Comparison of ENCODE assay signal across 21 mouse cellular contexts in the genomic region with DNA sequence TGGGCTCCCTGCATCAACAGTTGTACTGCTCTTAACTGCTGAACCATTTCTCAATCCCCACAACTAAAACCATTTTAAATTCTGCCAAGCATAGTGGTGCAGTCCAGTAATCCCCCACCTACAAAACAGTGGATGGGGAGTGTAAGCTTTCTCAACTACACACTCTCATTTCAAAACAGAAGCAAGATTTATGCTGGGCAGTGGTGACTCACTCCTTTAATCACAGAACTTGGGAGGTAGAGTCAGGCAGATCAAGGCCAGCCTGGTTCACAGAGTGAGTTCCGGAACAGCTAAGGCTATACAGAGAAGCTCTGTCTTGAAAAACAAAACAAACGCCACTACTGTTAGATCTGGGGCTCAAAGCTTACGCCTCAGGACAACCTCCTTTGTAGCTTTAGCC. TPM values are rescaled to one million over a fixed set of nuclear protein-coding genes. Genes with fewer than 3 reads are reported as not detected.
DNase-seq lines count a peak whose midpoint lies in the region; TF ChIP-seq lines count a peak whose summit lies in the region.
"Had no signal": no experiment of that assay in that cellular context is flagged by ENCODE, and none has a peak within 500 bp of the region (broad histone marks: within the 10 kb centered on the region; RNA-seq: fewer than 3 reads in every experiment).

No protein-coding gene starts in this region.

- TF ChIP-seq EP300 in ES-Bruce4 (IDR thresholded peaks at IDR 0.05; ENCODE audit: insufficient read depth, low read depth, low read length) = no peak

- no peak for TF ChIP-seq POLR2A in ES-Bruce4 (IDR thresholded peaks at IDR 0.05; ENCODE audit: insufficient read depth, low read length)

- H3K9me3 ChIP-seq in heart, embryonic 10.5 days = no peaks in the 10 kb centered on the region
- peaks cover 14% of the 10 kb centered on the region; the same call in 1 of the 2 replicates for H3K9me3 ChIP-seq in ES-Bruce4 (replicated peaks; ENCODE audit: control insufficient read depth, insufficient read depth, low read length, poor library complexity, severe bottlenecking)
- H3K9me3 ChIP-seq: embryonic facial prominence, embryonic 13.5 days; stomach, embryonic 15.5 days had no signal

- peaks cover 24% of the 10 kb centered on the region for H3K4me1 ChIP-seq in heart, embryonic 10.5 days
- peaks cover 13% of the 10 kb centered on the region for H3K4me1 ChIP-seq in ES-Bruce4 (ENCODE audit: control insufficient read depth, insufficient read depth, low read length)

- DNase-seq in heart, embryonic 10.5 days (ENCODE audit: low spot score) = no peak
- no peak for DNase-seq in heart, adult 9 months (ENCODE audit: low spot score in 2 of 2)
- peak; percentile 29 for DNase-seq in adrenal gland, postnatal 10 days
- DNase-seq in induced T-regulatory cell, adult 2 months (ENCODE audit: low read depth) = peak; percentile 23
- DNase-seq in spleen, adult 12 weeks (ENCODE audit: low spot score) = no peak
- no peak for DNase-seq in thymus, adult 18-20 months
- DNase-seq in thymus, postnatal 10 days (ENCODE audit: low spot score in 2 of 2) = no peak
- DNase-seq: cerebellum, adult 18-20 months; gastrocnemius, postnatal 10 days; spleen, adult 18-20 months had no signal

- no peak for TF ChIP-seq CTCF in ES-Bruce4 (IDR thresholded peaks at IDR 0.05; ENCODE audit: low read depth, low read length)

- no peak overlapping the region for H3K4me3 ChIP-seq in heart, embryonic 10.5 days
- H3K4me3 ChIP-seq in ES-Bruce4 (ENCODE audit: low read depth, low read length) = no peak overlapping the region
- H3K4me3 ChIP-seq: embryonic facial prominence, embryonic 13.5 days; liver, embryonic 12.5 days; stomach, embryonic 15.5 days had no signal

- peaks cover 8% of the 10 kb centered on the region; the same call in 1 of the 2 replicates for H3K27me3 ChIP-seq in heart, embryonic 10.5 days (ENCODE audit: insufficient read depth, poor library complexity, severe bottlenecking)
- no peaks in the 10 kb centered on the region for H3K27me3 ChIP-seq in ES-Bruce4 (ENCODE audit: control insufficient read depth, insufficient read depth, low read length, poor library complexity, severe bottlenecking)
- H3K27me3 ChIP-seq: embryonic facial prominence, embryonic 13.5 days; stomach, embryonic 15.5 days had no signal

- no peak overlapping the region for H3K9ac ChIP-seq in ES-Bruce4 (ENCODE audit: low read depth, poor library complexity, severe bottlenecking)
- H3K9ac ChIP-seq: embryonic facial prominence, embryonic 13.5 days; stomach, embryonic 15.5 days had no signal

- no peaks in the 10 kb centered on the region for H3K36me3 ChIP-seq in heart, embryonic 10.5 days
- H3K36me3 ChIP-seq in ES-Bruce4 (ENCODE audit: control insufficient read depth, insufficient read depth, low read length, poor library complexity, severe bottlenecking) = no peaks in the 10 kb centered on the region
- H3K36me3 ChIP-seq: embryonic facial prominence, embryonic 13.5 days; liver, embryonic 12.5 days; stomach, embryonic 15.5 days had no signal

- H3K27ac ChIP-seq in heart, embryonic 10.5 days = peak overlapping the region; percentile 23
- H3K27ac ChIP-seq in ES-Bruce4 (ENCODE audit: insufficient read depth, low read length) = peak overlapping the region; percentile 92
- H3K27ac ChIP-seq: embryonic facial prominence, embryonic 13.5 days; liver, embryonic 12.5 days; stomach, embryonic 15.5 days had no signal

- WGBS in heart, embryonic 10.5 days = 73% methylated on average over 3 of the region's 3 CpGs

RNA-seq across cellular contexts. Expression of a gene that starts 8.4 kb away (rescaled TPM):
- polyA plus RNA-seq in heart, embryonic 10.5 days (2016; fragmentation: Nextera tagmentation; extraction: Ambion mirVana) = 24.0 and 26.8 TPM in 2 replicates
- polyA plus RNA-seq in ES-Bruce4 (2011; ENCODE audit: insufficient read depth, insufficient read length, low read depth, missing spikeins) = 57.4 and 64.0 TPM in 2 replicates
- 10 to 100 TPM; 22.5 to 26.4 TPM for total RNA-seq in adrenal gland, postnatal 10 days (2021)

RNA-seq across cellular contexts. Expression of a gene that starts 19.5 kb away (rescaled TPM):
- polyA plus RNA-seq in heart, embryonic 10.5 days (2016; fragmentation: Nextera tagmentation; extraction: Ambion mirVana) = not detected in 2 replicates
- polyA plus RNA-seq in ES-Bruce4 (2011; ENCODE audit: insufficient read depth, insufficient read length, low read depth, missing spikeins) = not detected in 2 replicates
- total RNA-seq in adrenal gland, postnatal 10 days (2021) = not detected
- total RNA-seq: common myeloid progenitor, adult 5-6 weeks; gastrocnemius, postnatal 10 days; heart, adult 8-10 months; heart, postnatal 25 days; layer of hippocampus, postnatal 14 days; left cerebral cortex, postnatal 25 days; MEL had no signal
- polyA plus RNA-seq: embryonic facial prominence, embryonic 13.5 days; liver, embryonic 12.5 days; neural tube, embryonic 14.5 days; stomach, embryonic 15.5 days had no signal

RNA-seq across cellular contexts. Expression of a gene that starts 36.6 kb away (rescaled TPM):
- polyA plus RNA-seq in heart, embryonic 10.5 days (2016; fragmentation: Nextera tagmentation; extraction: Ambion mirVana) = 2.7 and 3.0 TPM in 2 replicates
- polyA plus RNA-seq in ES-Bruce4 (2011; ENCODE audit: insufficient read depth, insufficient read length, low read depth, missing spikeins) = 5.8 and 9.2 TPM in 2 replicates
- 10 to 100 TPM; 11.2 to 12.0 TPM for total RNA-seq in adrenal gland, postnatal 10 days (2021)

RNA-seq across cellular contexts. Expression of a gene that starts 46.7 kb away (rescaled TPM):
- polyA plus RNA-seq in heart, embryonic 10.5 days (2016; fragmentation: Nextera tagmentation; extraction: Ambion mirVana) = 10.3 and 10.9 TPM in 2 replicates
- 5.1 and 5.3 TPM in 2 replicates for polyA plus RNA-seq in ES-Bruce4 (2011; ENCODE audit: insufficient read depth, insufficient read length, low read depth, missing spikeins)
- total RNA-seq in adrenal gland, postnatal 10 days (2021) = 10 to 100 TPM; 10.4 to 16.7 TPM

Comparison
In these comparisons a context has a peak if more than half of its experiments do, and no peak if none do; other contexts are left out.
1. DNase-seq: peak in adrenal gland, postnatal 10 days (single experiment) and induced T-regulatory cell, adult 2 months (single experiment); none in heart, embryonic 10.5 days (single experiment), heart, adult 9 months (0 of 2), spleen, adult 12 weeks (single experiment), thymus, adult 18-20 months (0 of 2) and thymus, postnatal 10 days (0 of 2).